Mouse (Mus musculus): ENCODE data around the gene Senp3.

GRCm38 (mm10) chr11:69684936-69685335 lies 3.1 kb upstream of the Senp3 start:
- TF ChIP-seq CTCF (IDR thresholded peaks at IDR 0.05), result no peak
- no peak for TF ChIP-seq EP300 (IDR thresholded peaks at IDR 0.05)
